Mouse (Mus musculus): ENCODE measurements around the gene BC030867.
"Not testable (repeated sequence)": the region's sequence is repeated elsewhere in the genome, so short reads cannot be mapped to it uniquely, and the experiment has no call there.

Gene BC030867

DNA sequence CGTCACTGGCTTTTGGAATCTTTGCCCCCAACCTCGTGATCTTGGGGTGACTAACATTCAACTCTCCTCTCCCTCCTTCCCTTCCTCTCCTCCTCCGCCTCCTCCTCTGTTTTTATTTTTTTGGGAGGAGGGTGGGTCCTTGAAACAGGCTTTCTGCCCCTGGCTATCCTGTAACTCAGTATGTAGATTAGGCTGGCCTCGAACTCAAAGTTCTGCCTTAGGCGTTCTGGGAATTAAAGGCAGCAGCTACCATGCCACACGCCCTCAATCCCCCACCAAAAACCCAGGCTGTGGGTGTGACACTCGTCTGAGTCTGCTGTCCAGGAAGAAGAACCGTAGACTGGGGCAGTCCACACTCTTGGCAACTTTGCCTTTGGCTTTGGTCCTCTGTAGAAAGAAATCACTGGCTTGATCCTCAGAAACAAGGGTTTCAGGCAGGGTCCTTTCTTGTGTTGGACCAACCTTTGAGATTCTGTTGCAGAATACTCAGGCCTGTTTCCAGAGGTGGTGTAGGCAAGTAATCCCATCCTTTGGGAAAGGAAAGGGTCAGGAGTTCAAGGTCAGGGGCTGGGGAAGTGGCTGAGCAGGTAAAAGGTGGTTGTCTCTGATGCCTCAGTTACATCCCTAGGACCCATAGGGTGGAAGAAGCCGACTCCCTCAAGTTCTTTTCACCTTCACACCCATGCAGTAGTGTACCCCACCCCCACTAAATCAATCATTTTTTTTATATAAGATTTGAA is 839 bp downstream of the BC030867 start:
- DNase-seq, result no peak

DNA sequence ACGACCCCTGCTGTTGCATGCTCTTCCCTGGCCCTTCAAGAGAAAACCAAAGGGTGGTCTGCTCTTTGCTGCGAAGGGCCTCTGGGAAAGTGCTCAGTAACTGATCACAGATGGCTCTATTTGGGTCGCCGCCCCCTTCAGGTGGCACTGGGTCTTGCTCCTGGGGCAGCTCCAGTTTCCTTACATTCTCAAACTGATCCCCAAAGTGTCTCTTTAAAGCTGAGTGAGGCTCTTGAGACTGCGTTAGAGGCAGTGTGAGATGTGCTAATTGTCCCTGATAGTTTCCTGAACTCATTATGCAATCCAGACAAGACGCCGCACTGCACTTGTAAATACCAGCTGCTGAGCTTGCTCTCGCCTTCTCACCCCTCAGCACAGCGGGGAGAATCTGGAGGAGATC is 8.8 kb downstream of the BC030867 start:
- peak; percentile 63 to 73 for DNase-seq

DNA sequence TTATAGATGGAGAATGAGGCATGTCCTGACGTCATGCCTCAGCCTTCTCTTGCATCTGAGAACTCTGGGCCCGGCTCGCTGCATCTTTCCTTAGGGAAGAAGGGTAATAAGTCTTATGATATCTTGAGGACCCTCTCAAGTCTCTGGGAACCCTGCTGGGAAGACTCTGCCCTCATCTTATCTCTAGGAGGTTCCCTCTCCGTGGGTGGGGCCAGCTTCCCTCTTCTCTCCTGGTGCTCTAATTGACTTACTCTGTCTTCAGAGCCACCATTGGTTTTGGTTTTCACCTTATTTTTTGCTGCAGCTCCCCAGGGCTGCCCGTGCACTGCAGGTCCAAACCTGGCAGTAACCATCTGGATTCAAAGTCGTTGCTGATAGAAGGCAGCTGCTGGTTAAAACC is 9.4 kb downstream of the BC030867 start:
- DNase-seq, result no peak

DNA sequence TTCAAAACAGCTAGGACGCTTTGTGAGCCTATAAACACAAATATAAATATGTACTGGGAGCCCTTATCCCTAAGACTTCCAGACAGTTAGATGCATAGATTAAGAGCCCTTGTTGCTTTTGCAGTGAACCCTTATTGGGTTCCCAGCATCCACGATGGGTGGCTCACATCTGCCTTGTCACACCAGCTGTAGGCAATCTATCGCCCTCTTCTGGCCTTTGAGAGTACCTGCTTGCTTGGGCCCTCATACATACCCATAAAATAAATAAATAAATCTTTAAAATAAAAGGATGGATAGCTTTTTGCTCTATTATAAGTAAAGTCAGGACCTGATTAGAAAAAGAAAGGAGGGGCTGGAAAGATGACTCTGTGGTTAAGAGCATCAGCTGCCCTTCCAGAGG is 9.8 kb downstream of the BC030867 start:
- no peak for DNase-seq

DNA sequence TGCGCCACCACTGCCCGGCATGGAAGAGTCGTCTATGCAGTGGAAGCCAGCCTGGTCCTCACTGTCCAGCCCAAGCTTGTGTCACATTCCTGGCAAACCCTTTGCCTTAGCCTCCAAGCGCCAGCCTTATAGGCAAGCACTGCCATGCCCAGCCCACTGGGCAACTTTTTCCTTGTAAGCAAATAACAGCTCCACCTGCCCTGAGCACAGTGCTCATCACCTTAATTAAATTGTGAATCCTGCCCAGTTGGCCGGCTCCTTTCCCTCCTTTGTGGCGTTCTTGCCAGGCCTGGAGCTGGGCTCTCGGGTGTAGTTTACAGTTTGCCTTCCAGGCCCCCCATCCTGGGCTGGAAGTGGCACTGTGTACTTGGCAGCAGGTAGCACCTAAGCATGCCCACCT is 14.5 kb downstream of the BC030867 start:
- no peak for DNase-seq

DNA sequence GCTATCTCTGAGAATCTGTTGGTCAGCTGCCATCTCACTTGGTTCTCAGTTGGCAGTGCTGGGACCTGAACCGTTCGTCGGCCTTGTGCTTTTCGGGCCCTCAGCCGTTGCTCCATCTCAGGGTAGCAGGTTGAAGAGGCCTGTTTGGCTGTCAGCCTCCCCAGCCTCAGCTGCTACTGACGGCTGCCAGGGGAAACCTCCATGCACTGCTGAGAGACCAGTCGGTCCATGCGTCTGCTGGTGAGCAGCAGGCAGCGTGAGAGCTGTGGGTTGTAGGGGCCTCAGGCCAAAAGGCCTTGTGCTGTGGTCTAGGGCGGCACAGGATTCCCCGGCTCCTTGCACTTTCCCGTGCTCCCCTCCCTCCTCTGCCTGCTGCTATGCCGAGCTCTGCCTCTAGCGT is 17.1 kb downstream of the BC030867 start:
- no peak for DNase-seq

DNA sequence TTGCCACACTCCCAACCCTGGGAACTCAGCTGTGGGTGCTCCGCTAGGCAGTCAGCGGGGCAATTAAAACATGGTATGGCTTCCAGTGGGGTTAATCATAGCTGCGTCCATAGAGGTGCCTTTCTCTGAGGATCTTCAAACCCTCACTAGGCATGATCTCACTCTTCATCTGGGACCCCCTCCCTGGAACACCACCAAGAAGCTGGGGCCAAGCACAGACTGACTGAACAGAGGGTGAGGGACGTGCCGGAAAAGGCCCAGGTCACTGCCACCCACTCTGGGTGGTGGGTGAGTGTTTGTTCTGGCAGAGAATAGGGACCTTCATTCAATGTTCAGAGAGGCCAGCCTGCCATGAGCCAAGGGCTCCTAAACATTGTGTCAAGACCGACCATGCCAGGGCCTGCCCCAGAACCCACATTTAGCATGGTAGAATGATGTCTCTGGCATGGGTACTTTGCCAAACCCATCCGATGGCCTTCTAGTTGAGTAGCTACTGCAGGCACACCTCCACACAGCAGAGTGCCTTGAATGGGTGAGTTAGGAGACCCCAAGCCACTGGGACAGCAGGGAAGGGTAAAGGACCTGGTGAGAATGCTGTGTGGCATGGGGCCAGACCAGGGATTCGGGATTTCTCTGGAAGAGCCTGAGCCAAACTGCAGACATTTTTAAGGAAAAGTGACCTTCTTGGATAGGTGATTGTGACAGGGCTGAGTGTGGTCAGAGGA is 18.1 kb downstream of the BC030867 start:
- no peak for DNase-seq

DNA sequence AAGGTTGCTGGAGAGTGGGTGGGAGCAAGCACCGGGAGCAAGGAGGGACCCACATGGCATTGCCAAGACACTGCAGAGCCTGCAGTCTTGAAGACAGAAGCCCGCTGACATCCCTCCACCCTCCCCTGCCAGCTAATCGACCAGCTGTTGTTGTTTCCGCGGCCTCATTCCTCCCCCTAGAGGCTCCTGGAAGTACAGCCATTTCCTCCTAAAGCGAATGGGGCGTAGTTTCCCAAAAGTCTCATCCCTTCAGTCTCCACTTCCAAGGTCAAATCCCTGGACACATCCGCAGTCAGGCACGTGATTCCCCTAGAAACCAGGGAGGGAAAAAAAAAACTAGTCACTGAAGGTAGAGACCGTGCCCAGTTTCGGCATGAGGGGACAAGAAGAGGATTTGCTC is 18.8 kb downstream of the BC030867 start:
- peak; percentile 81 to 87 for DNase-seq

DNA sequence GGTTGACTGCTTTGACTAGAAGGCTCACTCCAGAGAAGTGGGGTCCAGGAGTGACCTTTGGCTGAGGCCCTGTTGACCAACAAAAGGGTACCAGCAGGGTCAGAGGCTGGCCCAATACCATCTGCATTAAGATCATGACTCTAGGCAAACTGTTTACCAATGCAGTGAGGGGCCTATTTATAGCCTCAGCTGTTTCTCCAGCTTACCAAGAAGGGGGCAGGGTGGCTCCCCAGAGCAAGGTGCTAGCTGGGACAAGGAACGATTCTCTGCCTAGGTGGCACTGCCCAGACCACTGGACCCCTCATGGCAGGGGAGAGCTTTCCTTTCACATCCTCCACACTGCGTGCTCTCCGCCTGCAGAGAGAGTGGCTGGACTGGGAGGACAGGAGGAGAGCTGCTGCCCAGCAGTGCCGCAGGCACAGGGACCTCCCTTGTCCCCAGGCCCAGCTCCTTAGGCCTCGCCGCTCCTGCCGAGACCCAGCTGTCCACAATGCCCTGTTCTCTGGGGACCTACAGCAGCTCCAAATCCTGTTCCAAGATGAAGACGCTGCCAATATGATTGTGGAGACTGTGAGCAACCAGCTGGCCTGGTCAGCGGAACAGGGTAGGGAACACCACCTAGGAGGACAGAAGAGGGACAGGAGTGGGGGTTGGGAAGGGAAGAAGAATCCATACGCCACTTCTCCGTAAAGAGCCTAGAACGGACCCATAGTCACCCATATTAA is 20.0 kb downstream of the BC030867 start, which contains the start of gene Asb16:
Gene Asb16 (plus strand): TSS at position 224 of the 725 bp plus-strand sequence.
- DNase-seq, result no peak

DNA sequence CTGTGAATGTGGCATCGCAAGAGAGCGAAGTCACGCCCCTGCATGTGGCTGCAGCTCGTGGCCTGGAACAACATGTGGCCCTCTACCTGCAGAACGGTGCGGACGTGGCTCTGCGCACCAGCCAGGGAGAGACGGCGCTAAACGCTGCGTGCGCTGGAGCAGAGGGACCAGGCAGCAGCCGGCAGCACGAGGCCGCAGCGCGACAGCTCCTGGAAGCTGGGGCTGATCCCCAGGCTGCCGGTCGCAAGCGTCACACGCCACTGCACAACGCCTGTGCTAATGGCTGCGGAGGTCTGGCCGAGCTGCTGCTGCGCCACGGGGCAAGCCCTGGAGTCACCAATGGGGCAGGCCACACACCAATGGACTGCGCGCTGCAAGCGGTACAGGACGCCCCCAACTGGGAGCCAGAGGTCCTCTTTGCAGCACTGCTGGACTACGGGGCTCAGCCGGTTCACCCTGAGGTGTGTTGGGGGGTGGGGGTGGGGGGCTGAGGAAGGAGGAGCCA is 27.8 kb downstream of the BC030867 start:
- DNase-seq, result peak; percentile 76 to 84

DNA sequence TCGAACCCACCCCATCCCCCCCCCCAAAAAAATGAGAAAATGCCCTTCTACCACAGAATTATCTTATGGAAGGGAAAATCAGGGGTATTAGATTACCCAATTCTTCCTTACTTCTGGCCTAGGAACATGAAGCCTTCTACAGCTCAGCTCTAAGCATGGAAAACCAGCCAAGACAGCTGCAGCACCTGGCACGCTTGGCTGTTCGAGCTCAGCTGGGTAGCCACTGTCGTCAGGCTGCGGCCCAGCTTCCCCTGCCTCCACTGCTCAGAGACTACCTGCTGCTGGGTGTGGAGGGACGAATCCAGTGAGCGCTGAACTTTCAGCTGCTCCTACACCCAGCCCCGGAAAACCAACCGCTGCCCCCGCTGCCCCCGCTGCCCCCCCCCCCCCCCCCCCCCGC is 29.1 kb downstream of the BC030867 start:
- no peak for DNase-seq

DNA sequence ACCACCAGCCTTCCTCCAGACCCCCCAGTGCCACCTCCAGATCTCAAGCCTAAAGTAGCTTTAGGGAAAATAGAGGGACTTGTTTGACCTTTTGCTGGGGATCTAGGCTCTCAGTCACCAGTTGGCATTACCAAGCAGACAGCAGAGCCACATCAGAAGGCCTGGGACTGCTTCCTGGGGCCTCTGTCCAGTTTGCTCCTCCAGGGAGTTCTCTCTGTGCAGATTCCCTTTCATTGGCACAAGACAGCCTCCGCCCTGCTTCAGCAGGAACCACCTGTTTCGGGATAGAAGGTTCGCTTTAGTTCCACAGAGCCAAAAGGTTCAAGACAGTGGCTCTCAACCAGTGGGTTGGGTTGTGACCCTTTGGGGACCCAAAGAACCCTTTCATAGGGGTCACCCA is 30.9 kb downstream of the BC030867 start:
- no peak for DNase-seq

DNA sequence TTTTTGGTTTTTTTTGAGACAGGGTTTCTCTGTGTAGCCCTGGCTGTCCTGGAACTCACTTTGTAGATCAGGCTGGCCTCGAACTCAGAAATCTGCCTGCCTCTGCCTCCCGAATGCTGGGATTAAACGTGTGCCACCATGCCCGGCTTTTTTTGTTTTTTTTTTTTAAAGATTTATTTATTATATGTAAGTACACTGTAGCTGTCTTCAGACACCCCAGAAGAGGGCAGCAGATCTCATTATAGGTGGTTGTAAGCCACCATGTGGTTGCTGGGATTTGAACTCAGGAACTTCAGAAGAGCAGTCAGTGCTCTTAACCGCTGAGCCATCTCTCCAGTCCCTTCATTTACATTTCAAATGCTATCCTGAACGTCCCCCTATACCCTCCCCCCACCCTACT is 31.6 kb downstream of the BC030867 start:
- DNase-seq, result not testable (repeated sequence)

DNA sequence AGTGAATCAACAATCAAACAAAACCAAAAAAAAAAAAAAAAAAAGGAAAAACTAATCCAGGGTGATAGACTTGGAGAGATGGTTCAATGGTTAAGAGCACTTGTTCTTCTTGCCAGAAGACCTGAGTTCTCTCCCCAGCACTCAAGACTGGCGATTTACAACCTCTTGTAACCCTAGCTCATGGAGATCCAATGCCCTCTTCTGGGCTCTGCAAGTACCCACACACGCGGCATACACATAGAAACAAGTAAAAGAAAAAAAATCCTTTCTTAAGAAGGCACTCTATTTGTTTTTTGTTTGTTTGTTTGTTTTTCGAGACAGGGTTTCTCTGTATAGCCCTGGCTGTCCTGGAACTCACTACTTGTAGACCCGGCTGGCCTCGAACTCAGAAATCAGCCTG is 35.2 kb downstream of the BC030867 start:
- DNase-seq, result no peak

DNA sequence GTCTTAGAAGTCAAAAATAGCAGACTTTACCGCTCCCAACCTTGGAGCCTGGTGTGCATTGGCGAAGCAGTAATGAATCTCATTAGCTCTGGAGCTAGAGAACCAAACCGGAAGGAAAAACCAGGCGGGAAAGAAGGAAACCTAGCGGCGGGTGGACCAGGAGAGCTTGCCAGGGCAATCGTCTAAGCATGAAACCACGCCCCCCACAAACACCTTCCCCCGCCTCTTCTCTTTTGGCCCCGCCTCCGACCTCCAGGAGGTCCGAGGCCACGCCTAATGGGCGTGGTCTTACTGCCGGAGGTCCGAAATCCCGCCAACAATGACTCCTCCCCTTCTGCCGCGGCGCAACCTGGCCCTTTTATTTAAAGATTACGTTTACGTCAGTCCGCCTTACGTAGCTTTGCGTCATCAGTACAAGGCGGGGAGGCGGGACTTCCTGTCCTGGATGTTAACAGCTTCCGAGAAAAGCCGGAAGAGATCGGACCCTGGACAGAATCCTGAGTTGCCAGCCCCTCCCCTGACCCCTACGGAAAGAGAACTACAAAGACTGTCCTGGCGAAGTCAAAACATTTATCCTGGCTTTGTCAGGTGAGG is 35.9 kb downstream of the BC030867 start, which contains the start of gene Tmub2:
Gene Tmub2 (plus strand): TSS at position 431 of the 594 bp plus-strand sequence.
- DNase-seq, result peak; percentile 98

DNA sequence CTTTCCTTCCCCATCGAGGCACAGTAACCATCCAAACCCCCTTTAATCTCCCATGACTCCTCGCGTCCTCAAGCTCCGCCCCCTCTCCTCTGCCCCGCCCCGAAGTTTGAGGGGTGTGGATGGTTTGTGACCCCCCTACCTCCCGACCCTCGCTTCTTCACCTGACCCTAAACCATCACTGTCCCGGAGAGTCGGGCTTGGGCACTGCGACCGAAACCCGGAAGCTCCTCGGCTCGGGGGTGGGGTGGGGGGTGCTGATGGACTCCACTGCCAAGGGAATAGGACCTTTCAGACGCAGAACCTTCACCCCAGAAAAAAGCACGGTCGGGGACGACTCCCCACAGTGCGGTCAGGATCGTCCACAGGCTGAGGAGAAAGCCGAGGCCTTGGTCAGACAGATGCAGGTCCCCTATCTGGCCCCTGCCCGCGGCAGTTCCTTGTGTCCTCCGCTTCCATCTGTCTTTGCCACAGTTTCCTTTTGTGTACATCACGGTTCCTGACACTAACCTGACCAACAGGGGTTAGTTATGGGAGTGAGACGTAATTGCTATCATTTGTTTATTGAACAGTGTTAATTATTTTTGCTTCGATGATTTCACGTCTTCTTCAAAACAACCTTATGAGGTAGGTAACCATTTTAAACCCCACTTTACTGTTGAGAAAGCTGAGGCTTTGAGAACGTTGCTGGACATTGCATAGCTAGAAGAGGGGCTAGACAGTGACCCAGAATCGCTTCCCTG is 36.6 kb downstream of the BC030867 start:
- no peak for DNase-seq

DNA sequence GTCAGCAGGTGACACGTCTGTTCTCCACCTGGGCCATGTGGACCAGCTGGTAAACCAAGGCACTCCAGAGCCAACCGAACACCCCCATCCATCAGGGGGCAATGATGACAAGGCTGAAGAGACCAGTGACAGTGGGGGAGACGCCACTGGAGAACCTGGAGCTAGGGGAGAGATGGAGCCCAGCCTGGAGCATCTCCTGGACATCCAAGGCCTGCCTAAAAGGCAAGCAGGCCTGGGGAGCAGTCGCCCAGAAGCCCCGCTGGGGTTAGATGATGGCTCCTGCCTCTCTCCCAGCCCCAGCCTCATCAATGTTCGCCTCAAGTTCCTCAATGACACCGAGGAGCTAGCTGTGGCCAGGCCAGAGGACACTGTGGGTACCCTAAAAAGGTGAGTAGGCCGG is 38.8 kb downstream of the BC030867 start:
- DNase-seq, result no peak

DNA sequence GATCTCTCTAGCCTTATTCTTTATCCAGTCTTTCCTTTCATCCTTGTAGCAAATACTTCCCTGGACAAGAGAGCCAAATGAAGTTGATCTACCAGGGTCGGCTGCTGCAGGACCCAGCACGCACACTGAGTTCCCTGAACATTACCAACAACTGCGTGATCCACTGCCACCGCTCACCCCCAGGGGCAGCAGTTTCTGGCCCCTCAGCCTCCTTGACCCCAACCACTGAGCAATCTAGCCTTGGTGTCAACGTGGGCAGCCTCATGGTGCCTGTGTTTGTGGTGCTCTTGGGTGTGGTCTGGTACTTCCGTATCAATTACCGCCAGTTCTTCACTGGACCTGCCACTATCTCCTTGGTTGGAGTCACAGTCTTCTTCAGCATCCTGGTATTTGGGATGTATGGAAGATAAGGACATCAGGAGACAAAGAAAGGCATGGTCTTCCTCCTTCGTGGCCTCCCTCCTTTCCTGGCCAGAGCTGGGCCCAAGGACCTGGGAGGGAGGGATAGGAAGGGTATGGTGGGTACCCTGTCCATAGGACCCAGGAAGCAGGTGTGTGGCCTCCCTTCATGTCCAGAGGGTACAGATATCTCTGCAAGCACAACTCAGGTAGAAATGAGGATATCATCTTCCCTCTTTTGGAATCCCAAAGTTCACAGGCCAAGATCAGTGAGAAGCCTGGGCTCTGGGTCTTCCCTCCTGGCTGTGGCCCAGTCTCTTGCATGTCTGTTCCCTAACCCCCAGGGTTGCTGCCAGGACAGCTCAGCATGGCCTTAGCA is 39.5 kb downstream of the BC030867 start:
- DNase-seq, result no peak

DNA sequence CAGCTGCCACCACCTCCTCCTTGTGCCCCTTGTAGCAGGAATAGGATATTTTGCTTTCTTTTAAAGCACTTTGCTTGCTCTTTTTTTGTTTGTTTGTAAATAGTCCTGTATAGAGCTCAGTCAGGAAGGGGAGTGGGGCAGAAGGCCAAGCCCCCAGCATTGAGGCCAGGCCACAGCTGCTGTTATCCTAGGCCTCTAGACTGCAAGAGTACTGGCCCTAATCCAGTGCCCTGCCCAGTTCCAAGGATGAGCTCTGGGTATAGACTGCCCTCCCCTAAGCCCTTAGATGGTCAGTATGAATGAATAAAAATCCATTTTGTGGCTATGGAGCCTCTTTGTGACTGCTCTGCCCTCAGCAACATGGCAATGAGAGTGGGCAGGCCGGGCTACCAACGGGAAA is 40.2 kb downstream of the BC030867 start:
- no peak for DNase-seq

DNA sequence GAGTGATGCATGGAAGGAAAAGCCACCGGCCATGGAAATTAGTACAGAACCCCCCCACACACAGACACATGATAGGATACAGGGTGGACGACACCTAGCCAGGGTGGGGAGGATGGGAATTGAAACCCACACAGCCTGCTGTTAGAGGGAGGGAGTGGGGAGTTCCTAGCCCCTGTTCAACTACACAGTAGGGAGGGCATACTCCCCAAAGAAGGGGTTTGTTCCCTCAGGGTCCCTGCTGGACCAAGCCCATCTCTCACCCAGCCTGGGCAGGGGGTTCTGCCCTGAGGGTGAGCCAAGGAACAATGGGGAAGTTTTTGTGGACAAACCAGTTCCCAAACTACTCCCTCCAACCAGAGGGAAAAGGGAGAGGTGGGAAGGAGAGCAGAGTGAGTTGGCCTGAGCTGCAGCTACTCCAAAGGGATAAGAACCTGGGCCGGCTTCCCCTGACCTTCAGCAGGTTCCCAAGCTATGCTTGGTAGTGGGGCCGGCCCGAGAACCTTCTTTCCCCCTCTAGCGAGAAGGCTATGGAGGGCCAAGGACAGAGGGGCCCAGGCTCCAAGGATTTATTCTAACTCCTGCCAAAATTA is 40.9 kb downstream of the BC030867 start:
- no peak for DNase-seq

DNA sequence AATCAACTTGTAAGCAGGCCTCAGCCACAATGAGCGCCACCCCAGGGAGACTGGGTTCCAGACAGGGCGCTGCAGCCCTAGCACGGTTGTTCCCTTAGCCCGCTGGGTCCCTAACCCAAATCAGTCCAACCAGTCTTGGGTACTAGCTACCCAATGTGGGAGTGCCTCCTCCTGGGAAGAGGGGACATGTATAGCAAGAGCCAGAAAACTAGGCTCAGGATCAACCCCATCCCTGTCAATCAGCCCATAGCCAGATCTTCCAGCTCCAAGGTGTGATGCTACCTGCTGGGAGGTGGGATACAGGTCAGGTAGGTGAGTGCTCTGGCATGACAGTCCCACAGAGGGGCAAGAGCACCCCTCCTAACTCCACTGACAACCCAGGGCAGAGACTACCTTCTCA is 41.5 kb downstream of the BC030867 start:
- DNase-seq, result no peak
